Mouse (Mus musculus) testis, postnatal 14 days (tissue): ENCODE measurements at regions not wholly inside any gene's neighbourhood (a gene's known extent, or its start where the extent isn't known, plus 50 kb on each side); places are given as distances from the start of the nearest gene placed in this dataset.

Source experiments
- DNase-seq: peaks from one replicate; pipeline ENCODE4 v3.0.0; 2021; ENCODE audit warnings: low spot score

GRCm38 (mm10) chr8:30797341-30797740 is 2631.2 kb upstream of the 5930422O12Rik start:
- DNase-seq = no peak

GRCm38 (mm10) chr8:30817028-30817427 is 2611.5 kb upstream of the 5930422O12Rik start:
- no peak for DNase-seq

- no peak for DNase-seq
Measured at GRCm38 (mm10) chr8:30822835-30823587, 2605.5 kb upstream of the 5930422O12Rik start.

GRCm38 (mm10) chr8:30823588-30823938 is 2604.9 kb upstream of the 5930422O12Rik start:
- no peak for DNase-seq

GRCm38 (mm10) chr8:30826021-30826420 is 2602.5 kb upstream of the 5930422O12Rik start:
- DNase-seq = no peak

- DNase-seq = peak; percentile 6
Measured at GRCm38 (mm10) chr8:30838056-30838455, 2590.5 kb upstream of the 5930422O12Rik start.

- peak; percentile 73 for DNase-seq
Measured at GRCm38 (mm10) chr8:30840064-30840463, 2588.4 kb upstream of the 5930422O12Rik start.

GRCm38 (mm10) chr8:30863017-30863416 is 2565.5 kb upstream of the 5930422O12Rik start:
- no peak for DNase-seq

GRCm38 (mm10) chr8:30906044-30906695 is 2522.3 kb upstream of the 5930422O12Rik start:
- no peak for DNase-seq

GRCm38 (mm10) chr8:30913664-30914063 is 2514.8 kb upstream of the 5930422O12Rik start:
- no peak for DNase-seq

GRCm38 (mm10) chr8:30915127-30915526 is 2513.4 kb upstream of the 5930422O12Rik start:
- DNase-seq = no peak

GRCm38 (mm10) chr8:30915601-30916171 is 2512.8 kb upstream of the 5930422O12Rik start:
- DNase-seq = no peak

- no peak for DNase-seq
Measured at GRCm38 (mm10) chr8:30916184-30916751, 2512.2 kb upstream of the 5930422O12Rik start.

GRCm38 (mm10) chr8:30921451-30921850 is 2507.1 kb upstream of the 5930422O12Rik start:
- no peak for DNase-seq

GRCm38 (mm10) chr8:30923301-30924159 is 2505.0 kb upstream of the 5930422O12Rik start:
- peak; percentile 56 for DNase-seq

GRCm38 (mm10) chr8:30924160-30924534 is 2504.4 kb upstream of the 5930422O12Rik start:
- no peak for DNase-seq

- no peak for DNase-seq
Measured at GRCm38 (mm10) chr8:30924656-30925055, 2503.9 kb upstream of the 5930422O12Rik start.

- no peak for DNase-seq
Measured at GRCm38 (mm10) chr8:30937449-30938075, 2490.9 kb upstream of the 5930422O12Rik start.

- DNase-seq = no peak
Measured at GRCm38 (mm10) chr8:30940901-30941300, 2487.6 kb upstream of the 5930422O12Rik start.

GRCm38 (mm10) chr8:30941511-30942175 is 2486.9 kb upstream of the 5930422O12Rik start:
- DNase-seq = no peak
